Mouse (Mus musculus) inflammation-experienced regulatory T-cells (primary cell): Measurements from ENCODE around the gene Cela2a. TPM values are rescaled to one million over a fixed set of nuclear protein-coding genes. Genes with fewer than 3 reads are reported as not detected.

Experiments used
- polyA plus RNA-seq, 2 experiments: library from polyadenylated mRNA; unstranded; fragments of 100-300 nt; shearing (Covaris generic); gene quantifications; one replicate each; pipeline ENCODE4 v1.2.1; 2017

Cela2a gene
- under 1 TPM in 1 of 2 experiments, not detected in 1; 0.53 TPM for polyA plus RNA-seq

DNA sequence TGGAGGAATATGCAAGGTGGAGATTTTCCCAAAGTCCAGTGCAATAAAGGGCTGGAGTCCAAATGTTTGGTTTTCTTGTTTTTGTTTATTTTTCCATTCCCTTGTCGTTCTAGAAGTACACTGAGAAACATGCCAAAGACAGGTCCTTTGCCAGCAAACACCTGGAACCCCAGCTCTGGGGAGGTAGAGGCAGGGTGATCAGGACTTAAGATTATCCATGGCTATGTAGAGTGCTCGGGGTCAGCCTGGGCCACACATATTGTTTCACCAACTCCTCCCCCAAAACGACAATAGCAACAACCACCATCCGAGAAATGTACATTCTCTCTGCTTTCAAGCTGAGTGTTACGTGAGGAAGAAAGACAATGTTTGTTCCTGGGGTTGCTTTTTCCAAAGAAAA is at the start of gene Cela2a:
Cela2a (minus strand) TSS at position 101 of the 400 bp plus-strand sequence.

GRCm38 (mm10) chr4:141874601-141875460 is 48.9 kb upstream of the Cela2a start, which contains the start of gene Efhd2:
TSS of gene Efhd2 (minus strand) at chr4:141874920.

GRCm38 (mm10) chr4:141845999-141846398 is 20.0 kb upstream of the Cela2a start, which contains the start of gene Ctrc:
TSS of gene Ctrc (minus strand) at chr4:141846359.

DNA sequence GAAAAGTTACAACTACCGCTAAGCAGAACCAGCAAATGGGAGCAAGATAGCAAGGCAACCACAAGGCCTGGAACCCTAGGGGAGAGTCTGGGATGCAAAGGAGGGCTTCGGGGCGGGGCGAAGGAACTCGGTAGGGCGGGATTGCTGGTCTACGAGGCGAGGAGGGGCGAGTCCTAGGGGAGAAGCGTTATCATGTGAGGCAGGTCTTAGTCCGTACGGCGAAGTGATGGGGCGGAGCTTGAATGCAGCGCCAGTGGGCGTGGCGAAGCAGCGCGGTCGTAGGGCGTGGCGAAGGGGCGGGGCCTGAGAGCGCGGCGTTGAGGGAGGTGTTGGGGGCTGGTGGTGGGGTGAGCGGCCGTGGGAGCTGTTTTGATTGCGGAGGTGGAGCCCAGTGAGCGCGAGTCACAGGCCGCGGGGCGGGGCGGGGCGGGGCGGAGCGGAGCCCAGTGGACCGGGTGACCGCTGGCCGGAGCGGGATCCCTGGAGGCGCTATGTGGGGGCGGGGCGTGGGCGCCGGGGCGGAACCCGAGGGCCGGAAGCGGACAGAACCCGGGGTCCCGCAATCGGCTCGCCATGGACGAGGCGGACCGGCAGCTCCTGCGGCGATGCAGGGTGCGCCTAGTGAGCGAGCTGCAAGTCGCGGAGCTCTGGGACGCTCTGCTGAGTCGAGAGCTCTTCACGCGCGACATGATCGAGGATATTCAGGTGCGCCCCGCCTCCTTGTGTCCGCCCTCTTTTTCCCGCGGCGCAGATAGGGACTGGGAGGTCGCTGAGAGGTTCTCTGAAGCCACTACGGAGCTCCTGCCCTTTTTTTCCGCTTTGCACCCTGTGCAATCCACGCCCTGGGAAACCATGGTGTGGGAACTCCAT is 32.4 kb downstream of the Cela2a start, which contains the start of gene Casp9:
Casp9 (plus strand) TSS at position 331 of the 870 bp plus-strand sequence.

GRCm38 (mm10) chr4:141790524-141790990 is 35.4 kb downstream of the Cela2a start, which contains the start of gene Dnajc16:
TSS of gene Dnajc16 (minus strand) at chr4:141790931.

Other genes with a start within 250 kb of the Cela2a start
- 1 to 10 TPM in 1 of 2 experiments, under 1 TPM in 1; 0.18 to 1.5 TPM for gene Fblim1, start 220.1 kb downstream of the Cela2a start, polyA plus RNA-seq
- under 1 TPM; 0.13 to 0.26 TPM for gene Tmem82, start 207.5 kb downstream of the Cela2a start, polyA plus RNA-seq
- gene Slc25a34, start 202.3 kb downstream of the Cela2a start, polyA plus RNA-seq: under 1 TPM; 0.31 to 0.42 TPM
- gene Plekhm2, start 161.3 kb downstream of the Cela2a start, polyA plus RNA-seq: 10 to 100 TPM; 12.2 to 14.7 TPM
- gene Rsc1a1, start 140.6 kb downstream of the Cela2a start, polyA plus RNA-seq: 1 to 10 TPM in 1 of 2 experiments, not detected in 1; 1.1 TPM
- gene Ddi2, start 102.7 kb downstream of the Cela2a start, polyA plus RNA-seq: 10 to 100 TPM; 23.7 to 29.3 TPM
- gene Agmat, start 79.5 kb downstream of the Cela2a start, polyA plus RNA-seq: under 1 TPM in 1 of 2 experiments, not detected in 1; 0.66 TPM
- 1 to 10 TPM; 1.9 to 3.3 TPM for gene Dnajc16, start 35.2 kb downstream of the Cela2a start, polyA plus RNA-seq
- 10 to 100 TPM; 11.5 to 18.3 TPM for gene Casp9, start 32.5 kb downstream of the Cela2a start, polyA plus RNA-seq
- under 1 TPM in 1 of 2 experiments, not detected in 1; 0.49 TPM for gene Ctrc, start 20.2 kb upstream of the Cela2a start, polyA plus RNA-seq
- 100 to 1,000 TPM; 124 to 147 TPM for gene Efhd2, start 48.8 kb upstream of the Cela2a start, polyA plus RNA-seq
- gene Fhad1, start 188.9 kb upstream of the Cela2a start, polyA plus RNA-seq: 1 to 10 TPM; 1.4 to 3.6 TPM